Mouse (Mus musculus): ENCODE results near the gene Traf7.
A peak's percentile ranks its signal among the peaks of the same experiment; 100 is the strongest.

Traf7 gene

DNA sequence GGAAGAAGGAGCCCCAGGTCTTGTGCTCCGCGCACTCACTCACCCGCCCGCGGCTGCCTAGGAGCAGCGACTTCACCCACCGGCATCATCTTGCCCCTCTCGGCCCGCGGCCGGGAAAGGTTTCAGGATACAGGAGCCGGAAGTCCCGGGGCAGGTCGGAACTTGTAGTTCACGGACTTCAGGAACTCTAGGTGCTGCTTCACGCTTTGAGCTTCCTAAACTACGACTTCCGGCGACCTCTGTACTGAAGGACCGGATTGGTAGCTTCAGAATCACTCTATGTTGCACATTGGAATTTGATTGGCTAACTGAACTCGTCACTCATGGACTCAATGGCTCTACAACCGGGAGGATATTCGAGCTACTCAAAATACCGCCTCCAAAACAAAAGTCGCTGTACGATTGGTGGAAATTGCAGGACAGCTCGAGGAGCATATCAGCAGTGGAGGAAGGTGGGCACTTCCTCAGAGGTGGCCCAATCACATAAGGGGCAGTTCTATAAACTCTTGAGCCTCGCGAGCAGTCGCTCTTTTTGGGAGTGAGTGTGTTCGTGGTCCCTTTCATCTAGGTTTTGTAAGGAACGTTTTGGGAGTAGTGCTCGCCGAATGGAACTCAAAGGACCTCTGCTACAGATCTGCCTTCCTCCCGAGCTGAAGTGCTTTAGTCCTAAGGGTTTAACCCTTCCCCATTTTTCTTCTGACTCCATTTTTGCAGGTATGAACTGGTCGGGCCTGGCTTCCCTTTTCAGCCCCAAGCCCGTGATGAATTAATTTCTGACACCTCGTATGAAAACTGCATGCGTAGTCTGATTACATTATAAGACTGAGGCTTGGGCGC, at the start of gene Traf7:
TSS of gene Traf7 (minus strand) at position 216 of the 837 bp plus-strand sequence.
- DNase-seq, result peak; percentile 92 to 98

DNA sequence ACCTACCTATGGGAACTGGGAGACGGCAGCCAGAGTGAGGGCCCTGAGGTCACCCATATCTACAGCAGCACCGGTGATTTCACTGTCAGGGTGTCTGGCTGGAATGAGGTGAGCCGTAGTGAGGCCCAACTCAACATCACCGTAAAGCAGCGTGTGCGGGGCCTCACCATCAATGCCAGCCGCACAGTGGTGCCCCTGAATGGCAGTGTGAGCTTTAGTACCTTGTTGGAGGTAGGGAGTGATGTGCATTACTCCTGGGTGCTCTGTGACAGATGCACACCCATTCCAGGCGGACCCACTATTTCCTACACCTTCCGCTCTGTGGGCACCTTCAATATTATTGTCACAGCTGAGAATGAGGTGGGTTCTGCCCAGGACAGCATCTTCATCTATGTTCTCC, 46.1 kb upstream of the Traf7 start:
- DNase-seq, result no peak

DNA sequence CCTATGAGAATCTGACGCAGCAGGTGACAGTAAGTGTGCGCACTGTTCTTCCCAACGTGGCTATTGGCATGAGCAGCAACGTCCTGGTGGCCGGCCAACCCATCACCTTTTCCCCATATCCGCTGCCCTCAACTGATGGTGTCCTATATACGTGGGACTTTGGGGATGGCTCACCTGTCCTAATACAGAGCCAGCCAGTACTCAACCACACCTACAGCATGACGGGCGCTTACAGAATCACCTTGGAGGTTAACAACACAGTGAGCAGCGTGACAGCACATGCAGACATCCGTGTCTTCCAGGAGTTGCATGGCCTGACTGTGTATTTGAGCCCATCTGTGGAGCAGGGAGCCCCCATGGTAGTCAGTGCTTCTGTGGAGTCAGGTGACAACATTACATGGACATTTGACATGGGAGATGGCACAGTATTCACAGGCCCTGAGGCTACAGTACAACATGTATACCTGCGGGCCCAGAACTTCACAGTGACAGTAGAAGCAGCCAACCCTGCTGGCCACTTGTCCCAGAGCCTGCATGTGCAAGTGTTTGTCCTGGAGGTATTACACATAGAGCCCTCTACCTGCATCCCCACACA, 45.0 kb upstream of the Traf7 start:
- no peak for DNase-seq

DNA sequence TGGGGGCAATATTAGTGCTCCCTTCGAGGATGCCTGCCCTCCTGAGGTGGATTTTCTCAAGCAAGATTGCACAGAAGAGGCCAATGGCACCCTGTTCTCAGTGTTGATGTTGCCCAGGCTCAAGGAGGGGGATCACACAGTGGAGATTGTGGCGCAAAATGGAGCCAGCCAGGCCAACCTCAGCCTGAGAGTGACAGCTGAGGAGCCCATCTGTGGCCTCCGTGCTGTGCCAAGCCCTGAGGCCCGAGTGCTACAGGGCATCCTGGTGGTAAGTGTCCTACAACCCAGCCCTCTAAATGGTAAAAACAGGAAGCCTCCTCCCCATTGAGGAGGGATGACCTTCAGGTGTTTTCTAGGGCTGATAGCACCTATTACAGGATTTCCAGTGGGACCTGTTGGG, 42.1 kb upstream of the Traf7 start:
- DNase-seq, result peak; percentile 47 to 52

DNA sequence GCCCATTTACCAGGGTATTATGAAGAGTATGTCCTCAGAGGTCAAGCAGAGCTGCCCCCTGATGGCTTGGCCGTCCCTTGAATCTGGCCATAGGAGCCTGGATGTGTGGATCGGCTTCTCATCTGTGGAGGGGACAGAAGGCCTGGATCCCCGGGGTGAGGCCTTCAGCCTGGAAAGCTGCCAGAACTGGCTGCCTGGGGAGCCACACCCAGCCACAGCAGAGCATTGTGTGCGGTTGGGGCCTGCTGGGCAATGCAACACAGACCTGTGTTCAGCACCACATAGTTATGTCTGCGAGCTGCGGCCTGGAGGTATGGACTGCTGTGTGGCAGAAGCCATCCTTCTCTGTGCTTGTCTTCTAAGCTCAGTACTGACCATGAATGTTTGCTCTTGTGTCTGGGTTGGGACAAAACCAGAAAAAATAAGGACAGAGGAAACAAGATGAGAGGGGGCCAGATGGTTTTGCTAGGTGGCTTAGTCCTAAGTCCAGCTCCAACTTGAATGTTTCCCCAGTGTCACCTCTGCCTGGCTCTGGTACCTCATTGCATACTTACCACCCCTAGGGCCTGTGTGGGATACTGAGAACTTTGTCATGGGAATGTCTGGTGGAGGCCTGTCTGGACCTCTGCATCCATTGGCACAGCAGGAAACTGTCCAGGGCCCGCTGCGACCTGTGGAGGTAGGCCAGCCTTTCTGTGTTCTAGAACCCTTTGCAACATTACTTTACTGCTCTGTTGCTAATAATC, 39.5 kb upstream of the Traf7 start:
- peak in 1 of 2 experiments; percentile 28 for DNase-seq

DNA sequence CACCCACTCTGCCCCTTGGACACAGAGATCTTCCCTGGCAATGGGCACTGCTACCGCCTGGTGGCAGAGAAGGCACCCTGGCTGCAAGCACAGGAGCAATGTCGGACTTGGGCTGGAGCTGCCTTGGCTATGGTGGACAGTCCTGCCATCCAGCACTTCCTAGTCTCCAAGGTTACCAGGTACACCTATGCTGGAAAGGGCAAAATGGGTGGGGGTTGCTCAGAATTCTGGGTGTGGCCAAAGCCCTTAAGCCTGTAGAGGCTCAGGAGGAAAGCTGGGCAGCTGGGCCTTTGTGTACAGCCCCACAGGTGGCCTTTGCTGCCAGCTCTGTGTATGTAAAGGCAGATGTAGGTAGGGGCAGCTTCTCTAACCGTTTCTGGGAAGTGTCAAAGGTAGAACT, 38.1 kb upstream of the Traf7 start:
- no peak for DNase-seq

DNA sequence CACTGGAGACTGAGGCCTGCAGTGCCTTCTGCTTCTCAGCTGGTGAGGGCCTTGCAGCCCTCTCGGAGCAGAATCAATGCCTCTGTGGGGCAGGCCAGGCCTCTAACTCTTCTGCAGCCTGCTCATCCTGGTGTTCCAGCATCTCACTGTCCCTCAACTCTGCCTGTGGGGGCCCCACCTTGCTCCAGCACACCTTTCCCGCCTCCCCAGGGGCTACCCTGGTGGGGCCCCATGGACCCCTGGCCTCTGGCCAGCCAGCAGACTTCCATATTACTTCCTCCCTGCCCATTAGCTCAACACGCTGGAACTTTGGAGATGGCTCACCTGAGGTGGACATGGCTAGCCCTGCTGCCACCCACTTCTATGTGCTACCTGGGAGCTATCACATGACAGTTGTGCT, 37.4 kb upstream of the Traf7 start:
- no peak for DNase-seq

DNA sequence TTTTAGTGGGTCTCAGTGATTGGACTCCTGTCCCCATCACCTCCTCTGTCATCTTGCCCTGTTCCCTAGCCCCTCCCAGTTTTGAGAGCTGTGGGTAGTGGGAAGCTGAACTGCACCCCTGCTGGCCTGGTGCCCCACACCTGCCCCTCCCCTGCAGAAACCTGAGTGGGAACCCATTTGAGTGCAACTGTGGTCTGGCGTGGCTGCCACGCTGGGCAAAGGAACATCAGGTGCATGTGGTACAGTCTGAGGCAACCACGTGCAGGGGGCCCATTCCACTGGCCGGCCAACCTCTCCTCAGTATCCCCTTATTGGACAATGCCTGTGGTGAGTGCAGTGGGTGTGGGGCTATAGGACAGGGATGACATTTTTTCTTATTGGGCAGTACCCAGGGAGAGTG, 36.7 kb upstream of the Traf7 start:
- no peak for DNase-seq

DNA sequence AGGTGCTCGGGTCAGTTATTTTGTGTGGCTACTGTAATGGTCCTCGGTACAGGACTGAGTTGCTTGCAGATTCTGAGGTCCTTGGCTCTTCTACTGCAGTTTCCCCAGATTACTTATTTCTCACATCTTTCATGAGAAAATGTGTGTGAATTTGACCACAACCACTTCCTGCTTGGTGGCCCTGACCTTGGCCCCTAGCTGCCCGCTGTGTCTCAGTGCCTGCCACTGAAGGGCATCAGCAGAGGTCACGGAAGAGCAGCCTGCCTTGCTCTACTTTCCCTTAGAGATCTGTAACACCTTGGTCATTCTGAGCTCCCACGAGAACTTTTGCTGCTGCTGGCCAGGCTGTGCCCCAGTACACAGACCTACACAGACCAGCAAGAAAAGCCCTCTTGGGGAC, 35.9 kb upstream of the Traf7 start:
- no peak for DNase-seq

DNA sequence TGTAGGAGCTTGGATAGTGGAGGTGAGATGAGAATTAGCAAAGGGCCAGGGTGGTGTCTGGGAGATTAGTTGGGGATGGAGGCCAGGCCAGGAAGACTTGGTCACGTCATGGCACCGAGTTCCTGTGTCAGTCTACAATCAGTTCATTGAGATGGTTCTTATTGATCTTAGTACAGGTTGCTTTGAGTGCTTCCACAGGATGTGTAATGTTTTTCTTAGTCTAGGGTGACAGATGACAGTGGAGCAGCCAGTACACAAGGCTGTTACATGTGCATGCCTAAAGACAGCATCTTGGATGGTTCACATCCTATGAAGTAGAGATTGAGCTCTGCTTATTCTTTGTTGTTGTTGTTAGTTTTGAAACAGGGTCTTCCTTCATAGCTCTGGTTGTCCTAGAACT, 33.9 kb upstream of the Traf7 start:
- no peak for DNase-seq

DNA sequence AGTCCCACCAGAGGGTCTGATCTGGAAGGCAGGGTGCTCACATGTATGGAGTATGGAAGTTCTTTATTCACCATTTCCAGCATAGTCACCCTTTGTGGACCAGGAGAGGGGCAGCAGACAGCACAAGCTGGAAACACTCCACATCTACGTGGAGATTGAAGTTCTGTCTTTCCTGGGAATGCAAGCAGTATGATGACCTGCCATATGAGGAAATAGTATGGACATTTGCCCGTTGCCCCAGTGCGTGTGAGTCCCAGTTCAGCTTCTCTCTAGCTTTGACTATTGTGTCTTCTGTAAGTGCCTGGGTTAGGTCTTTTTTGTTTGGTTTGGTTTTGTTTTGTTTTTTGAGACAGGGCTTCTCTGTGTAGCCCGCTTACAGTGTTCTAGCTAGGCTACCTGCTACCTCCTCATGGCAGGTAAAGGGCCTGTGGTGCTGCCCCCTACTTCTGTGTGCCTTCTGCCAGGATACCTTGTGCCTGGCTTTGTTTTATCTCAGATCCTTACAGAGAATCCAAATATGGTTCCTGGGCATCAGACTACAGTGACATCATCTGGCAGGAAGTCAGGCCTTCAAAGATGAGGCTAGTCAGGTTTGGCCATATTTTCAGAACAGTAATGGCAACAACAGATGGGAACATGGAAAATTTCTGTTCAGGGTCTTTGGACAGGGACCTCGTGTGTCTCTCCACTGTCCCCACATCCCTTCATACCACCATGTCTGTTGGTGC, 32.7 kb upstream of the Traf7 start:
- DNase-seq, result peak; percentile 69 to 75

DNA sequence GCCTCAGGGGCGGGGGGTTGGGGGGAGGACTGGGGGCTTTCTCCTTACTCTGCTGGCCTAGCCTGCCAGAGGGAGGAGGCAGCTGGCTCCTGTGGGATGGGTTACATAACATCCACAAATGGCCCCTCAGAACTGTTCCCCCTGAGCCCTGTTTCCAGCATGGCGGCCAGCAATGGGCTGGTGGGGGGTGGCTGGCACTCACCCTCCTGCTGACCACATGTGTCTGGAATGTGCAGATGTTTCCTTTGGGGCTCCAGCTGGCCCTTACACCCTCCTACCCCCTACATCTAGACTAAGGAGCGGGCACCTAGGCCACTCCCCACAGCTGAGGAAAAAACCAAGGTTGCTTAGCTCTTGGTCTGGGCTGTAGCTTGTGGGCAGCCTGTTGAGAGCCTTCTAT, 31.4 kb upstream of the Traf7 start:
- no peak for DNase-seq

DNA sequence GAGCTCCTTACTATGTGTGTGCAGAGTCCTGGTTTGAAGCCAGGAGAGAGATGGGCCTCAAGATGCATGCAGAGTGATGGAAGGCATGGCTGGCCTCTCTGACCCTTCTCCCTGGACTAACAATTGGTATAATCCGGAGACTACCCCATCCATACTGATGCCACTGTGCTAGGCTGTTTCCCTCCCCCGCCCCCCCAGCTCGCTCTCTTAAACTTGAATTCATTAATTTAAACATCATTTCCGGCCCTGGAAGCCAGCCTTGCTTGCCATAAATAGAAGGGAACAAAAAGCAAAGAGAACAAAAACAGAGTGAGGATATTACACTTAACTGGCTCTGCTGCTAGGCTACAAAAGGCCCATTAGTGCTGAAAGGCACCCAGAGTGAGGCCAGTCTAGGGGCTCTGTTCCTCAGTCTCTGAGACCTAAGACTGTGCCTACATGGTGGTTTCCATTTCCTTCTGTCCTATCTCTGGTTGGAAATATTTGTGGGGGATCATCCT, 30.9 kb upstream of the Traf7 start:
- no peak for DNase-seq

DNA sequence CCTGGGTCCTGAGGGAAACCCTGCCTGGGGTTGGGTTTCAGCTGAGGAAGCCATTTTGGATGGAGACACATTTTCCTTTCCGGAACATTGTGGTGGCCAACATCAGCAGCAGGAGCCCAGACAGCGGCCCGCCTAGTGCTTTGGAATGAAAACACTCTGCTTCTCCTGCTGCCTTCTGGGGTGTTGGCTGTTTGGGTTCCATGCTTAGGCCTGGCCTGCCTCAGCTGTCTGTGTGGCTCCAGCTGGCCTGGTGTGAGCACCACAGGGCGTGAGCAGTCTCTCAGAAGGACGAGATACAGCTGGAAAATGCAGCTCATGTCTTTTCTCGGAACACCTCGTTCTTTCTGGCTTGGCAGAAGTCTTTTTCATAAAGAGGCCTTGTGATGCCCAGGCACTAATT, 29.4 kb upstream of the Traf7 start:
- DNase-seq, result no peak

DNA sequence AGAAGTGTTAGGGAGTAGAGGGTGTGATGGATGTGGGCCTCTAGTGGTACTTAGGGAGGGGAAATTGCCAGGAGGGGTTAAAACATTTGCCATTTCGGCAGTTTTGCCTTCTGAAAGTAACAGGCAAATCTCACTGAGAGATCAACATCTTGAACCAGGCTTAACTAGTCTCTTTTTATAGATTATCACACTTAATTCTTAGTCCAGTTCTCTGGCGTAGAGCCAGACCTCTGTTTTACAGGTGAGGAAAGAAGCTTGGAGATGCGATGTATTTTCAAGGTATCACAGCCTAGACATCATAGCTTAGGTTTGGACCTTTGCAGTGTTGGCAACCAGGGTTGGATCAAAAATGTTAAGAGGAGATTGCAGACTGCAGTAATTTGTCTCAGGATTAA, 23.3 kb upstream of the Traf7 start:
- no peak for DNase-seq

DNA sequence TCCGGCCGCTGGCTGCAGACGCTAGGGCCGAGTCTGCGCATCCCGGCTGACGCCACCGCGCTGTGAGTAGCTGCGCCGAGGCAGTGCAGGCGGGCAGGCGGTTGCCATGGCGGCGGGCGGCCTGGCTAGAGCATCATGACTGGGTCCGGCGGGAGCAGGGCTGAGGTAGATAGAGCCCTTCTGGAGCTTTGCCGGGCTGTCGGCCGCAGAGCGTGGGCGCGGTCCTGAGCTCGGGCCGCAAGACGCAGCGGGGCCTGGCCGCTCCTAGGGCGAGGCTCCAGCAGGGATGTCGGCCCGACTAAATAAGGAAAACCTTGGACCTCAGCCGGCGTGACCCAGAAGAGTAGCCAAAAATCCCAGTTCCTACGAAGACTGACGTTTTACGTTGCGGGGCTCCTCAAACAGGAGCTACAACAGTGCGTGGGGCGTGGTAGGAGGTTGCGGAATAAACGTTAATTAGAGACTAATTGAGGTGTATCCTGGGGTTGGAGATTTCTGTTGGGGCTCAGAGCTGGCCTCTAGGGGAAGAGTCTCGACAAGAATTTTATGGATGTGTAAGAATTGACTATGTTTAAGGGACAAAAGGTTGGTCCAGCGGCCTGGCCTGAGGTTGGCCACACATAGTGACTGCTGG, 22.8 kb upstream of the Traf7 start:
- peak; percentile 77 to 84 for DNase-seq

DNA sequence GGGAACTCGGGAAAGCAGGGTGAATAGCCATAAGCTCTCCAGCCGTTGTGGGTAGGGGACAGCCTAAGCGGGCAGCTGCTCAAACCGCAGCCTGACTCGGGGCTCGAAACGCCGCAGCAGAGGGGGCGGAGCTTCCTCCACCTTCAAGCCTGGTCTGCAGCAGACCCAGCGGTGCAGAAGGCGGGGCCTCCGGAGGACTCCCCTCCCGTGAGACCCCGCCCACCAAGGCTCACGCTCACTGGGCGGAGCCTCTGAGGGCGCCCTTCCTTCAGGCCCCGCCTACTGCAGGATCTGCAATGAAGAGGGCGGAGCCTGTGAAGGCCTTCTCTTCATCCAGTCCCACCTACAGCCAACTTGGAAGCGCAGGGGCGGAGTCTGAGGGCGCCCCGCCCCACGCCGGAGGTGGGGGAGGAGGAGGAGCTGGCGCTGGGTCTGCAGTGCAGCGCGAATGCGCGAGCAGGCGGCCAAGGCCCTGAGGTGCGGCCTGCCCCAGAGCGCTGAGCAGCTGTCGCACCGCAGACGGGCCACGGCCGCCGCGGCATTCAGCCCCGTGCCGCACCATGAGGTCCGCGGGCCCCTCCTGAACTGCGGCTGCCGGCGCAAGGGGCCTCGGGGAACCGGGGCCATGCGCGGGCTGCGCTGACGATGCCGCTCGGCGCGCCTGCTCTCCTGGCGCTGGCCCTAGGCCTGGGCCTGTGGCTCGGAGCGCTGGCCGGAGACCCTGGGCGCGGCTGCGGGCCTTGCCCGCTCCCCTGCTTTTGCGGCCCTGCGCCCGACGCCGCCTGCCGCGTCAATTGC, 22.1 kb upstream of the Traf7 start, which contains the start of gene Pkd1:
TSS of gene Pkd1 (plus strand) at position 217 of the 798 bp plus-strand sequence.
- DNase-seq, result peak; percentile 98 to 99

DNA sequence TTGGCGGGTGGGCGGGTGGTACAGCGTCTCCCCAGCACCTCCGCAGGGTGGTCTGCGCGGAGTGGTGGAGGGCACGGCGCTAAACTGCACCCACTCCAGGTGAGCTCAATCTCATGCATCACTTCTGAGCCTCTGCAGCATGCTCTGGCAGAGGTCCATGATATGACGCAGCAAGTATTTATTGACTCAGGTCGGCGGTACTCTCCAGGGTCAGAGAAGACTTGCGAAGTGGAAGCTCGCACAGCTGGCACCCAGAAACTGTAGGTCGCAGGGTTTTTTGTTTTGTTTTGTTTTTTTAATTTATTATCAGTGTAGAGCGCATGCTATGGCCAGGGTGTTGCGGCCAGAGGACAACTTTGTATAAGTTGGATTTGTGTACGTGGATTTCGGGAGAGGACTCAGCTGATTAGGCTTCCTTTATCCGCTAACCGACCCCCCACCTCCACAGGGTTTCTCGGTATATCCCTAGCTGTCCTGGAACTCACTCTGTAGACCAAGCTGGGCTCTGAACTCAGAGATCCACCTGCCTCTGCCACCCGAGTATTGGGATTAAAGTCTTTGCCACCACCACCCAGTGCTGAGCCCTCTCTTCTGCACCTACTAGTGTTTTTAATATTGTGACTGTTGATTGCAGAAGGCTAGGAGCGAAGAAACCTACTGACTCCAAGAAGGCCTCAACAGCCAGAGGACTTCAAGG, 21.3 kb upstream of the Traf7 start:
- DNase-seq, result peak; percentile 84

DNA sequence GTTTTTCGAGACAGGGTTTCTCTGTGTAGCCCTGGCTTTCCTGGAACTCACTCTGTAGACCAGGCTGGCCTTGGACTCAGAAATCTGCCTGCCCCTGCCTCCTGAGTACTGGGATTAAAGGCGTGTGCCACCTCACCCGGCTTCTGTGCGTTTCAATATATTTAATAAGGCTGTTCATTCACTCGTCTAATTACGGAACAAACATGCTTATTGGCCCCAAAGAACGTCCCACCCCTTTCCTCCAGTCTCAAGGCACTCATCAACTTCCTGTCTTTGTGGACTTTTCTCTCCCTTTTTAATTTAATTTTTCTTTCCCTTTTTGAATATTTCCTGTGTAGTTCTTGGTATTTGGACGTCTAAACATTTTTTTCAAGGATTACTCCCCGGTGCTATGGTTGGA, 20.7 kb upstream of the Traf7 start:
- peak; percentile 51 to 59 for DNase-seq

DNA sequence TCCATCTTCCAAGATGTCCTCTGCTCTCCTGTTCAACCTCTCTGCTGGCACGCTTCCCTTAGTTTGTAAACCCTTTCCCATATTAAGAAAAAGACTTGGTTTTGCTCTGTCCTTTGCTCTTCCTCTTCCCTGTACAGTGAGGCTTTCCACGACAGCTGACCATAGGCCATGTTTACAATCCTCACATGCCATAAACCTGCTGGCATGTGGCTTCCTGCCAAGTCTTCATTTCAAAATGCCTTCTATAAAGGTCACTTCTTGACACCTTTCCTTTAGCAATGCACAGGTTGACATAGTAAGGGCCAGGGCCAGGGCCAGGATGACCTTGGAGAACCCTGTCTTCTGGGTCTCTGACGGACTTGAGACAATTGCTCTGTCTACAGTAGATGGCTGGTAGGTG, 18.5 kb upstream of the Traf7 start:
- DNase-seq, result no peak

DNA sequence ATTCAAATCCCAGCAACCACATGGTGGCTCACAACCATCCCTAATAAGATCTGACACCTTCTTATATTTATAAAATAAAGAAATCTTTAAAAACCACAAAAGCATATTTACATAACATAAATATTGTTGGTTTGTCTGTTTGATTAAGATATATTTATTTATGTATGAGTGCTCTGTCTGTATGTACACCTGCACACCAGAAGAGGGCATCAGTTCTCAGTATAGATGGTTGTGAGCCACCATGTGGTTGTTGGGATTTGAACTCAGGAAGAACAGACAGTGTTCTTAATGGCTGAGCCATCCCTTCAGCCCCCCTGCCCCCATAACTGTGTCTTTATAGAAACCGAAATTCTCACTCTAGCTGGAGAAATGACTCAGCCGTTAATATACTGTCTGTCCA, 17.5 kb upstream of the Traf7 start:
- DNase-seq, result no peak

Measured in cerebellum, adult 18-20 months (tissue).